13 mouse cellular contexts compared by ENCODE assay signal in the genomic region with DNA sequence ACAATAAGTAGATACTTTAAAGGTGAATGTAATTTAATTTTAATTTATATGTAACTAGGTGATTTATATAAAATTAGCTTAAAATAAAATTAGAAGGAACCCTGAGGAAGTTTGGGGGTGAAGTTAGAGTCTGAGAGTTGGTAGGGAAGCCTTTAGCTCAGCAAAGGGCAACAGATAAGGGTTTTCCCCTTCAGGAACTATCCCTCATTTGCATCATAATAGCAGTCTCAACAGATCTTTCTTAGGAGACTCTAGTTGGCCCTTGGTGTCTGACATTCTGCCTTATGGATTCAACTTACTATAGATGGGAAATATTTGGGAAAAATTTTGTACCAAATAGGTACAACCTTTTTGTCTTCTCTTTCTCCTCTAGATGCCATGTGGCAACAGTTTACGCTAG.
"Had no signal": no experiment of that assay in that cellular context is flagged by ENCODE, and none has a peak within 500 bp of the region (broad histone marks: within the 10 kb centered on the region; RNA-seq: fewer than 3 reads in every experiment).

No protein-coding gene starts in this region.

- H3K27me3 ChIP-seq: midbrain, embryonic 12.5 days; neural tube, embryonic 12.5 days; stomach, embryonic 15.5 days had no signal

- DNase-seq: lung, adult 18-20 months; lung, embryonic 14.5 days; lung, postnatal 10 days; lung, postnatal 4 days; midbrain, embryonic 14.5 days; right cerebral cortex, postnatal 14 days; thymus, adult 2 months; thymus, postnatal 36 days had no signal

- H3K9me3 ChIP-seq: midbrain, embryonic 10.5 days; midbrain, embryonic 12.5 days; neural tube, embryonic 12.5 days; stomach, embryonic 15.5 days had no signal

- H3K4me2 ChIP-seq: lung, embryonic 14.5 days; midbrain, embryonic 12.5 days; neural tube, embryonic 12.5 days; stomach, embryonic 15.5 days had no signal

- H3K4me1 ChIP-seq: midbrain, embryonic 10.5 days; midbrain, embryonic 12.5 days; neural tube, embryonic 12.5 days; stomach, embryonic 15.5 days had no signal

- H3K27ac ChIP-seq: midbrain, embryonic 10.5 days; midbrain, embryonic 12.5 days; neural tube, embryonic 12.5 days; stomach, embryonic 15.5 days; stomach, postnatal 0 days had no signal

- H3K4me3 ChIP-seq: midbrain, embryonic 10.5 days; midbrain, embryonic 12.5 days; neural tube, embryonic 12.5 days; stomach, embryonic 15.5 days had no signal

- H3K9ac ChIP-seq: lung, embryonic 14.5 days; midbrain, embryonic 12.5 days; neural tube, embryonic 12.5 days; stomach, embryonic 15.5 days had no signal
